Mouse (Mus musculus) hindbrain, embryonic 11.5 days (tissue): ENCODE results near the gene Coro2b. TPM values are rescaled to one million over a fixed set of nuclear protein-coding genes. Genes with fewer than 3 reads are reported as not detected.

Source experiments
- ATAC-seq: fragments of 200-750 bp; cut with Nextera tagmentation; 2 replicates; pipeline ENCODE4 v1.8.0; 2017; ENCODE audit warnings: mild to moderate bottlenecking, moderate TSS enrichment, moderate library complexity; ENCODE audit not compliant: low FRiP score
- DNase-seq: peaks from one replicate; pipeline ENCODE4 v3.0.0-alpha.2; 2015; ENCODE audit warnings: low spot score
- H3K27ac ChIP-seq: fragments of 300-500 bp; sonication (generic); 2 replicates; pipeline ENCODE4 v1.5.1; 2014; ENCODE audit warnings: mild to moderate bottlenecking, low read depth, low read length
- H3K27me3 ChIP-seq: fragments of 300-500 bp; sonication (generic); 2 replicates; pipeline ENCODE4 v1.6.1; 2014; ENCODE audit warnings: mild to moderate bottlenecking, low read length, moderate library complexity, mixed read lengths; ENCODE audit not compliant: control insufficient read depth, insufficient read depth
- H3K36me3 ChIP-seq: fragments of 300-500 bp; sonication (generic); 2 replicates; pipeline ENCODE4 v1.6.1; 2014; ENCODE audit warnings: mild to moderate bottlenecking, low read length, moderate library complexity, mixed read lengths; ENCODE audit not compliant: control insufficient read depth, insufficient read depth
- H3K4me1 ChIP-seq: fragments of 300-500 bp; sonication (generic); replicated peaks from 2 replicates; pipeline ENCODE4 v1.6.1; 2014; ENCODE audit warnings: low read length, mixed read lengths; ENCODE audit not compliant: control insufficient read depth, insufficient read depth
- H3K4me2 ChIP-seq: fragments of 300-500 bp; sonication (generic); replicated peaks from 2 replicates; pipeline ENCODE4 v1.6.1; 2014; ENCODE audit warnings: mild to moderate bottlenecking, low read depth, low read length
- H3K4me3 ChIP-seq: fragments of 300-500 bp; sonication (generic); 2 replicates; pipeline ENCODE4 v1.5.1; 2014; ENCODE audit warnings: low read depth, low read length
- H3K9ac ChIP-seq: fragments of 300-500 bp; sonication (generic); 2 replicates; pipeline ENCODE4 v1.6.1; 2014; ENCODE audit warnings: low read depth, low read length
- H3K9me3 ChIP-seq: fragments of 300-500 bp; sonication (generic); 2 replicates; pipeline ENCODE4 v1.6.1; 2016; ENCODE audit warnings: low read length; ENCODE audit not compliant: control insufficient read depth
- WGBS: fragments of 180-500 bp; shearing (Covaris S2); extraction: QIAGEN DNeasy Blood & Tissue Kit; methylation state at CpG from one replicate; pipeline ENCODE4 v1.1.7; 2014; 5-methylcytosine and 5-hydroxymethylcytosine counted together
- polyA plus RNA-seq: library from polyadenylated mRNA; unstranded; fragments of >200 nt; fragmentation: Nextera tagmentation; extraction: Ambion mirVana; gene quantifications from 2 replicates; pipeline ENCODE4 v1.2.1, GENCODE M21; 2014

Coro2b gene
- polyA plus RNA-seq, 1 experiment from 2014 or later: 20.5 TPM

DNA sequence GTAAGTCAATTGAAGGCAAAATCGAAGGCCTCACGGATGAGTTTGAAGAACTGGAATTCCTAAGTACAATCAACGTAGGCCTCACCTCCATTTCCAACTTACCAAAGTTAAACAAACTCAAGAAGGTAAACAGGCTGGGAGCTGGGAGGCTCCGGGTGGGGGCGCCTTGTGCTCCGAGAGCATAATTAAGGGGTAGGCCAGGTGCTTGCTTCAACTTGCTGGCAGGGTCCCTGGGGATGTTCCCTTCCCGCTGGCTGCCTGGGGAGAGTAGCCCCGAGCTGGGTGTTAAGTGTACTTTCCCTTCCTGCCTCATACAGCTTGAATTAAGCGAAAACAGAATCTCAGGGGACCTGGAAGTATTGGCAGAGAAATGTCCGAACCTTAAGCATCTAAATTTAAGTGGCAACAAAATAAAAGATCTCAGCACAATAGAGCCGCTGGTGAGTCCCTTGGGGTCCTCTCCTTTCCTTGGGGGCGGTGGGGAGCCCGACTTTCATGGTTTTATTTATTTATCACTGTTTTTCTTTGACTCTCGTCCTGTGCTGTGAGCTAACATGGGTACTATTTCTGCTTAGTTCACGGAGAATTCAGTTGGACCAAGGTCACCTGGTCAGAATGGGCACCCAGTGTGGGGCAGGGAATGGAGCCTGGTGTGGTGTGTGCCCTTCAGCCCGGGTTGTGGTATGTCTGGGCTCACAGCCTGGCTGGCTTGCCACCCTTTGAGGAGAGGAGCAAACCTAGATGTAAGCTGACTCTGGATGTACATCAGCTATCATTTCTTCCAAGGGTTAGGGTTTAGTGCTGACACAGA lies 164.9 kb downstream of the Coro2b start:
- Histone ChIP-seq H3K27me3 (no peaks in the 10 kb centered on the region), H3K9me3 (no peaks in the 10 kb centered on the region), H3K4me1 (0 out of 2 replicates have a peak, but pooled peaks cover 6% of the 10 kb centered on the region), H3K4me2 (no peak overlapping the region), H3K4me3 (no peak overlapping the region), H3K36me3 (peaks cover 6% of the 10 kb centered on the region; the same call in 1 of the 2 replicates), H3K9ac (no peak overlapping the region), H3K27ac (no peak overlapping the region)
- 80% methylated on average over 16 of the region's 16 CpGs for WGBS
- DNase-seq (no peak), ATAC-seq (no peak)

DNA sequence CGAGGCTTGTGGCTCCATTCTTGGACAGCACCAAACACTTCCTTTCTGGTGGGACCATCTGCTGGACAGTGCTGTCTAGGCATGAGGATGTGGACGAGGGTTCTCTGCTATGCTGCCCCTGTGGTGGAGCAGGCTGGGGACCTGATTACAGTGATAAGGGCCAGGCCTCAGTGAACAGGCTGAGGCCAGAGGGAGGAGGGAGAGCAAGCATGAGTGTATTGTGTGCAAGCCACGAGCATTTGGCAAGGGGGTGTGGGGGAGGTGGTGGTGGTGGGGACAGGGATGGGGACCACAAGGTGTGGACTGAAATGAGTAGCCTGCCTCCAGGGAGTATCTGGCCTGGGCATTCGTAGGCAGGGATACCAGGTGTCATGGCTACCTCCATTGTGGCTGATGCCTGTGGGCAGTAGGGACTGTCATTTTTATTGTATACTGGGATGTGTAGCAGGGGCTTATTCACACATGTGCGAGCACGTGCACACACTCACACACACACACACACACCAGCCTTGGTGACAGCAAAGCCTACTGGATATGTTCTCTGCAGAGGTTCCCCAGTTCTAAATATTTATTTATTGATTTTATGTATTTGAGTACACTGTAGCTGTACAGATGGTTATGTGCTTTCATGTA lies 166.1 kb downstream of the Coro2b start:
- 0 out of 2 replicates have a peak, but pooled peaks cover 5% of the 10 kb centered on the region for H3K36me3 ChIP-seq

DNA sequence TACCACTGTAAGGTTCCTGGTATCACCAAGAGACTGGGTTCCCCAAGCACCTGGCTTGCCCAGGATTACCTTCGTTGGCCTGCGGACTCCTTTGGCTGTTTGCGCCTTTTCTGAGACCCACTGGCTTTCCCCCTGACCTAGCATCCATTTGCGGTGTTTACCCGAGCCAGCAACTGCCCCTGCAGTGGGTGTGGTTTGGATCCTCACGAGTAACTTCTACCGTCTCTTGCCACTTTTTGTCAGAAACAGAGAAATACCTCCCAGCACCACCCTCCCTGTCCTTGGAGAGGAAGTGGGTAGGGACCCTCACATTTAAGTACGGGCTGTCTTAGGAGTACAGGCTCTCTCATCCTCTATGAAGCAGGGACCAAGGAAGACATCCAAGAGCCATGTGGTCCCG lies 166.7 kb downstream of the Coro2b start:
- no peak for ATAC-seq
- WGBS: 83% methylated on average over 9 of the region's 9 CpGs
- H3K4me2 ChIP-seq: no peak overlapping the region
- H3K4me1 ChIP-seq: peaks cover 14% of the 10 kb centered on the region
- no peak overlapping the region for H3K4me3 ChIP-seq
- no peaks in the 10 kb centered on the region for H3K9me3 ChIP-seq
- H3K27ac ChIP-seq: no peak overlapping the region
- H3K9ac ChIP-seq: no peak overlapping the region
- 0 out of 2 replicates have a peak, but pooled peaks cover 5% of the 10 kb centered on the region for H3K36me3 ChIP-seq
- DNase-seq: no peak
- no peaks in the 10 kb centered on the region for H3K27me3 ChIP-seq

More for the DNA sequence above, 166.1 kb downstream of the Coro2b start:
- H3K27me3 ChIP-seq: no peaks in the 10 kb centered on the region
- H3K4me1 ChIP-seq: peaks cover 9% of the 10 kb centered on the region
- WGBS: 72% methylated on average over 6 of the region's 6 CpGs
- no peak overlapping the region for H3K4me3 ChIP-seq
- no peak overlapping the region for H3K27ac ChIP-seq
- DNase-seq: no peak
- H3K9ac ChIP-seq: no peak overlapping the region
- ATAC-seq: no peak
- H3K4me2 ChIP-seq: no peak overlapping the region
- H3K9me3 ChIP-seq: no peaks in the 10 kb centered on the region

Other genes starting within 250 kb of the Coro2b start
- 220 and 221 TPM in 2 replicates for gene Anp32a, start 195.8 kb downstream of the Coro2b start, polyA plus RNA-seq
- gene Itga11, start 140.8 kb upstream of the Coro2b start, polyA plus RNA-seq: 2.9 and 3.0 TPM in 2 replicates